Mouse (Mus musculus): ENCODE results near the gene Tjap1. TPM values are rescaled to one million over a fixed set of nuclear protein-coding genes. Genes with fewer than 3 reads are reported as not detected.

The Tjap1 gene
- polyA plus RNA-seq, 1 experiment from 2014 or later: 29.3 TPM

DNA sequence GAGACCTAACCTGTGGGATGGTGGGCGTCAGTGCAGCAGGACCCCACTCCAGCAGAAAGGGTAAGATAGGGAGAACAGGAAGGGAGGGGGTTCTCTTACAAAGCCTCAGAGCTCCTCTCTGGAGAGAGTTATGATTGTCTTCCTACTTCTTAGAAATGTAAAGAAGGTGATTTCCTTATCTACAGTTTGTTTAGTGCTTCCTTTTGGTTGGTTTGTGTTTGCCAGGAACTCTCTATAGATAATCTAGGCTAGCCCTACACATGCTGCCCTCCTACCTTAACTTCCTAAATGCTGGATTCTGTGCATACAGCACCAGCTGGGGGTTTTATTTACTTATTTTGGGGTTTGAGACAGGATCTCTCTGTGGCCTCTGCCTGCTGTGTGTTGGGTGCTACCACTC is 46.8 kb downstream of the Tjap1 start:
- 65% methylated on average over 1 of the region's 1 CpGs for WGBS

DNA sequence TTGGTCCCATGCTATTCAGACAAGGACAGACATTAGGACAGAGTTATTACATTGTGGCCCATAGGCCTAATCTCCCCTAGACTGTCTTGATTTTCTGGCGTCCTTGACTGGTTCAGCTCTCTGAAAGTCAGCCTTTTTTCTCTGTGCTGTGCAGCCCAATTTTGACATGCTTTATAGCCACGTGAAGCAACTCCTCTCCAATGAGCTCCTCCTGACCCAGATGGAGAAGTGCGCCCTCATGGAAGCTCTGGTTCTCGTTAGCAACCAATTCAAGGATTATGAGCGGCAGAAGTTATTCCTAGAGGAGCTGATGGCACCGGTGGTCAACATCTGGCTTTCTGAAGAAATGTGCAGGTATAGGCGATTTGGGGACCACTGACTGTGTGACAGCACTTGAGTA is 55.2 kb downstream of the Tjap1 start:
- Histone ChIP-seq H3K27me3 (replicated peaks; ENCODE audit: control insufficient read depth, insufficient read depth, low read length) (no peaks in the 10 kb centered on the region), H3K4me1 (replicated peaks; ENCODE audit: control insufficient read depth, insufficient read depth, low read length) (no peaks in the 10 kb centered on the region), H3K36me3 (ENCODE audit: control insufficient read depth, insufficient read depth) (peaks cover 88% of the 10 kb centered on the region), H3K9ac (ENCODE audit: low read depth, low read length) (no peak overlapping the region), H3K4me3 (ENCODE audit: low read depth, low read length) (no peak overlapping the region), H3K27ac (ENCODE audit: low read depth, low read length) (no peak overlapping the region), H3K4me2 (replicated peaks; ENCODE audit: low read depth) (no peak overlapping the region), H3K9me3 (ENCODE audit: control insufficient read depth) (no peaks in the 10 kb centered on the region)
- 90% methylated on average over 7 of the region's 7 CpGs for WGBS
- TF ChIP-seq CTCF (IDR thresholded peaks at IDR 0.05; ENCODE audit: low read depth): no peak
- ATAC-seq: no peak

More for the DNA sequence above, 46.8 kb downstream of the Tjap1 start:
- Histone ChIP-seq H3K9ac (ENCODE audit: low read depth, low read length) (no peak overlapping the region), H3K36me3 (ENCODE audit: control insufficient read depth, insufficient read depth) (peaks cover 74% of the 10 kb centered on the region), H3K9me3 (ENCODE audit: control insufficient read depth) (no peaks in the 10 kb centered on the region), H3K4me1 (replicated peaks; ENCODE audit: control insufficient read depth, insufficient read depth, low read length) (no peaks in the 10 kb centered on the region), H3K4me2 (replicated peaks; ENCODE audit: low read depth) (no peak overlapping the region), H3K27ac (ENCODE audit: low read depth, low read length) (no peak overlapping the region), H3K4me3 (ENCODE audit: low read depth, low read length) (no peak overlapping the region), H3K27me3 (replicated peaks; ENCODE audit: control insufficient read depth, insufficient read depth, low read length) (no peaks in the 10 kb centered on the region)
- ATAC-seq: no peak
- TF ChIP-seq CTCF (IDR thresholded peaks at IDR 0.05; ENCODE audit: low read depth): no peak

DNA sequence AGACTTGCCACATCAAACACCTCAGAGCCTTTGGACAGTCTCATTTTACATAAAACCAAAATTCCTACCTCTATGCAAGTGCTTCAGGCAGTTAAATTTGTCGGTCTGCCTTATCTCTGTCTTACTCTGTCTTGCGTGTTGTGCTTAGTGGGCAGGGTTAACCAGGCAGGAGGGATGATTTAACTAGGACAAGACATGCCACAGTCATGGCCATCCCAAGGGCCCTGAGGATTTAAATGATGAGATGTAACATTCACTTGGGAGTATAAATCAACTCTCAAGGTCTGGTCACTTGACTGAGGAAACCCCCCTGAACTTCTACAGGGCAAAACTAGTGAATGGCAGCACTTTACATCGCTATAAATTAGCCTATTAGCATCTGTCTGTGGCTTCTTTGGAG is 61.2 kb downstream of the Tjap1 start:
- peaks cover 96% of the 10 kb centered on the region for H3K36me3 ChIP-seq (ENCODE audit: control insufficient read depth, insufficient read depth)
- no peak for ATAC-seq

GRCm38 (mm10) chr17:46210550-46210949 is 72.3 kb downstream of the Tjap1 start:
- no peak overlapping the region for H3K9ac ChIP-seq (ENCODE audit: low read depth, low read length)
- TF ChIP-seq CTCF (IDR thresholded peaks at IDR 0.05; ENCODE audit: low read depth): no peak
- 66% methylated on average over 3 of the region's 3 CpGs for WGBS
- no peaks in the 10 kb centered on the region for H3K9me3 ChIP-seq (ENCODE audit: control insufficient read depth)
- H3K4me1 ChIP-seq (replicated peaks; ENCODE audit: control insufficient read depth, insufficient read depth, low read length): no peaks in the 10 kb centered on the region
- H3K27ac ChIP-seq (ENCODE audit: low read depth, low read length): no peak overlapping the region
- no peak overlapping the region for H3K4me2 ChIP-seq (replicated peaks; ENCODE audit: low read depth)
- no peak overlapping the region for H3K4me3 ChIP-seq (ENCODE audit: low read depth, low read length)
- no peak for ATAC-seq
- H3K36me3 ChIP-seq (ENCODE audit: control insufficient read depth, insufficient read depth): peaks cover 78% of the 10 kb centered on the region
- no peaks in the 10 kb centered on the region for H3K27me3 ChIP-seq (replicated peaks; ENCODE audit: control insufficient read depth, insufficient read depth, low read length)

More for the DNA sequence above, 61.2 kb downstream of the Tjap1 start:
- H3K9me3 ChIP-seq (ENCODE audit: control insufficient read depth): no peaks in the 10 kb centered on the region
- no peak overlapping the region for H3K9ac ChIP-seq (ENCODE audit: low read depth, low read length)
- H3K27ac ChIP-seq (ENCODE audit: low read depth, low read length): no peak overlapping the region
- no peak overlapping the region for H3K4me2 ChIP-seq (replicated peaks; ENCODE audit: low read depth)
- H3K4me3 ChIP-seq (ENCODE audit: low read depth, low read length): no peak overlapping the region
- H3K4me1 ChIP-seq (replicated peaks; ENCODE audit: control insufficient read depth, insufficient read depth, low read length): no peaks in the 10 kb centered on the region
- H3K27me3 ChIP-seq (replicated peaks; ENCODE audit: control insufficient read depth, insufficient read depth, low read length): no peaks in the 10 kb centered on the region
- TF ChIP-seq CTCF (IDR thresholded peaks at IDR 0.05; ENCODE audit: low read depth): no peak
- WGBS: 86% methylated on average over 3 of the region's 3 CpGs

MicroRNAs encoded within 50 kb of the gene (microRNA counts, 519-probe panel; counts per million panel counts)
- microRNA mmu-miR-693-3p (not detected), microRNA mmu-miR-693-5p (not detected)

Small RNA genes within 50 kb of the gene (microRNA-seq; reads per million reads assigned to microRNA genes)
- not detected for gene Mir693

Other genes starting within 250 kb of the Tjap1 start
- 121 TPM in 2 replicates for gene Mrps18a, start 172.0 kb downstream of the Tjap1 start, polyA plus RNA-seq (2015; fragmentation: Nextera tagmentation; extraction: Ambion mirVana)
- 4.7 and 5.1 TPM in 2 replicates for gene Rsph9, start 138.8 kb downstream of the Tjap1 start, polyA plus RNA-seq (2015; fragmentation: Nextera tagmentation; extraction: Ambion mirVana)
- gene Mad2l1bp, start 129.5 kb downstream of the Tjap1 start, polyA plus RNA-seq (2015; fragmentation: Nextera tagmentation; extraction: Ambion mirVana): 38.1 and 40.2 TPM in 2 replicates
- 22.2 and 28.3 TPM in 2 replicates for gene Gtpbp2, start 122.0 kb downstream of the Tjap1 start, polyA plus RNA-seq (2015; fragmentation: Nextera tagmentation; extraction: Ambion mirVana)
- 4.7 and 5.7 TPM in 2 replicates for gene Polh, start 80.4 kb downstream of the Tjap1 start, polyA plus RNA-seq (2015; fragmentation: Nextera tagmentation; extraction: Ambion mirVana)
- gene Xpo5, start 80.2 kb downstream of the Tjap1 start, polyA plus RNA-seq (2015; fragmentation: Nextera tagmentation; extraction: Ambion mirVana): 7.7 and 8.2 TPM in 2 replicates
- gene Polr1c, start 35.0 kb downstream of the Tjap1 start, polyA plus RNA-seq (2015; fragmentation: Nextera tagmentation; extraction: Ambion mirVana): 32.1 and 32.3 TPM in 2 replicates
- 111 and 119 TPM in 2 replicates for gene Yipf3, start 34.9 kb downstream of the Tjap1 start, polyA plus RNA-seq (2015; fragmentation: Nextera tagmentation; extraction: Ambion mirVana)
- 0.42 and 0.44 TPM in 2 replicates for gene Lrrc73, start 29.5 kb downstream of the Tjap1 start, polyA plus RNA-seq (2015; fragmentation: Nextera tagmentation; extraction: Ambion mirVana)
- 0.33 and 0.42 TPM in 2 replicates for gene Dlk2, start 14.4 kb upstream of the Tjap1 start, polyA plus RNA-seq (2015; fragmentation: Nextera tagmentation; extraction: Ambion mirVana)
- gene Abcc10, start 45.3 kb upstream of the Tjap1 start, polyA plus RNA-seq (2015; fragmentation: Nextera tagmentation; extraction: Ambion mirVana): 5.4 and 6.2 TPM in 2 replicates
- gene Zfp318, start 100.7 kb upstream of the Tjap1 start, polyA plus RNA-seq (2015; fragmentation: Nextera tagmentation; extraction: Ambion mirVana): 2.2 and 3.8 TPM in 2 replicates
- 0.12 TPM in 1 of 2 replicates, not detected in the other for gene Crip3, start 145.9 kb upstream of the Tjap1 start, polyA plus RNA-seq (2015; fragmentation: Nextera tagmentation; extraction: Ambion mirVana)
- gene Slc22a7, start 155.4 kb upstream of the Tjap1 start, polyA plus RNA-seq (2015; fragmentation: Nextera tagmentation; extraction: Ambion mirVana): not detected in 2 replicates
- gene Ttbk1, start 204.6 kb upstream of the Tjap1 start, polyA plus RNA-seq (2015; fragmentation: Nextera tagmentation; extraction: Ambion mirVana): 0.09 and 0.16 TPM in 2 replicates
- gene Dnph1, start 213.7 kb upstream of the Tjap1 start, polyA plus RNA-seq (2015; fragmentation: Nextera tagmentation; extraction: Ambion mirVana): 10.9 and 11.1 TPM in 2 replicates